Mouse (Mus musculus): ENCODE results near the gene H1f0. TPM values are rescaled to one million over a fixed set of nuclear protein-coding genes. Genes with fewer than 3 reads are reported as not detected.
A peak's percentile ranks its signal among the peaks of the same experiment; 100 is the strongest.

H1f0 gene
- polyA plus RNA-seq, 1 experiment from 2014 or later: 136 TPM

Small RNA genes lying within 50 kb of the gene (microRNA-seq; reads per million reads assigned to microRNA genes)
- 2.5 reads per million, percentile 4 among the genes with 10 or more reads in this experiment for gene Mir6956

Other genes starting within 250 kb of the H1f0 start
- 1.8 and 2.1 TPM in 2 replicates for gene Card10, start 225.4 kb upstream of the H1f0 start, polyA plus RNA-seq (2015; fragmentation: Nextera tagmentation; extraction: Ambion mirVana)
- 12.1 and 13.1 TPM in 2 replicates for gene Cdc42ep1, start 185.8 kb upstream of the H1f0 start, polyA plus RNA-seq (2015; fragmentation: Nextera tagmentation; extraction: Ambion mirVana)
- 9.1 and 15.8 TPM in 2 replicates for gene Lgals2, start 172.9 kb upstream of the H1f0 start, polyA plus RNA-seq (2015; fragmentation: Nextera tagmentation; extraction: Ambion mirVana)
- 18.6 and 19.6 TPM in 2 replicates for gene Gga1, start 151.3 kb upstream of the H1f0 start, polyA plus RNA-seq (2015; fragmentation: Nextera tagmentation; extraction: Ambion mirVana)
- 0.18 and 0.22 TPM in 2 replicates for gene Gm49510, start 128.8 kb upstream of the H1f0 start, polyA plus RNA-seq (2015; fragmentation: Nextera tagmentation; extraction: Ambion mirVana)
- 13.1 and 14.2 TPM in 2 replicates for gene Sh3bp1, start 128.7 kb upstream of the H1f0 start, polyA plus RNA-seq (2015; fragmentation: Nextera tagmentation; extraction: Ambion mirVana)
- 2.7 and 3.1 TPM in 2 replicates for gene Pdxp, start 114.5 kb upstream of the H1f0 start, polyA plus RNA-seq (2015; fragmentation: Nextera tagmentation; extraction: Ambion mirVana)
- 295 and 318 TPM in 2 replicates for gene Lgals1, start 101.7 kb upstream of the H1f0 start, polyA plus RNA-seq (2015; fragmentation: Nextera tagmentation; extraction: Ambion mirVana)
- 24.0 and 25.1 TPM in 2 replicates for gene Nol12, start 93.5 kb upstream of the H1f0 start, polyA plus RNA-seq (2015; fragmentation: Nextera tagmentation; extraction: Ambion mirVana)
- 18.0 and 20.8 TPM in 2 replicates for gene Triobp, start 80.7 kb upstream of the H1f0 start, polyA plus RNA-seq (2015; fragmentation: Nextera tagmentation; extraction: Ambion mirVana)
- 0.20 TPM in 1 of 2 replicates, not detected in the other for gene Galr3, start 13.4 kb downstream of the H1f0 start, polyA plus RNA-seq (2015; fragmentation: Nextera tagmentation; extraction: Ambion mirVana)
- 36.7 and 40.9 TPM in 2 replicates for gene Ankrd54, start 34.4 kb downstream of the H1f0 start, polyA plus RNA-seq (2015; fragmentation: Nextera tagmentation; extraction: Ambion mirVana)
- gene Eif3l, start 46.7 kb downstream of the H1f0 start, polyA plus RNA-seq (2015; fragmentation: Nextera tagmentation; extraction: Ambion mirVana): 107 and 109 TPM in 2 replicates
- gene Micall1, start 80.4 kb downstream of the H1f0 start, polyA plus RNA-seq (2015; fragmentation: Nextera tagmentation; extraction: Ambion mirVana): 0.93 and 1.0 TPM in 2 replicates
- 120 and 121 TPM in 2 replicates for gene Polr2f, start 112.6 kb downstream of the H1f0 start, polyA plus RNA-seq (2015; fragmentation: Nextera tagmentation; extraction: Ambion mirVana)
- gene 1700088E04Rik, start 112.8 kb downstream of the H1f0 start, polyA plus RNA-seq (2015; fragmentation: Nextera tagmentation; extraction: Ambion mirVana): 0.63 and 0.96 TPM in 2 replicates
- 0.05 and 0.13 TPM in 2 replicates for gene Sox10, start 136.8 kb downstream of the H1f0 start, polyA plus RNA-seq (2015; fragmentation: Nextera tagmentation; extraction: Ambion mirVana)
- gene Pick1, start 200.7 kb downstream of the H1f0 start, polyA plus RNA-seq (2015; fragmentation: Nextera tagmentation; extraction: Ambion mirVana): 13.1 and 13.3 TPM in 2 replicates
- gene Gm49486, start 200.9 kb downstream of the H1f0 start, polyA plus RNA-seq (2015; fragmentation: Nextera tagmentation; extraction: Ambion mirVana): 0.04 and 0.07 TPM in 2 replicates
- gene Slc16a8, start 226.3 kb downstream of the H1f0 start, polyA plus RNA-seq (2015; fragmentation: Nextera tagmentation; extraction: Ambion mirVana): not detected in 2 replicates